Mouse (Mus musculus): ENCODE data around the gene Trip11. TPM values are rescaled to one million over a fixed set of nuclear protein-coding genes. Genes with fewer than 3 reads are reported as not detected.

Gene Trip11
- polyA plus RNA-seq, 1 experiment from 2014 or later = 25.7 TPM

DNA sequence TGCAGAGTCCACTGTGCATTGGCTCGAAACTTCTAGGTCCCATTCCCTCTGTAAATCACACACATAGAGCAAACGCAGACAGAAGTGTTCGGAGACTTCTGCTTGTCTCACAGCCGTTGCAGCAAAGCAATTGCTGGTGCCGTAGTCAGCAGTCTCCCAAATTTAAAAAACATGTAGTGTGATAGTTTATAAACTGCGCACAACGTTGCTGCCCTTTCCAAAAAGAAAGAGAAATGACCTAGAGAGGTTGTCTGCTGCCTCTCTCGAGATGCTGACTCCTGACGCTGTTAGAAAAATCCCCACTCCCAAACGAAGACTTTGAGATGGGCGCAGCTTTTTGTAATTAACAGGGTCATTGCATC, 94.8 kb downstream of the Trip11 start:
- Histone ChIP-seq H3K9ac (ENCODE audit: low read depth, low read length) (peak overlapping the region; percentile 58), H3K4me2 (ENCODE audit: low read depth, low read length) (peak overlapping the region; percentile 93), H3K36me3 (ENCODE audit: control insufficient read depth, insufficient read depth, low read length) (no peaks in the 10 kb centered on the region), H3K9me3 (ENCODE audit: control insufficient read depth, low read length) (no peaks in the 10 kb centered on the region), H3K4me1 (ENCODE audit: control insufficient read depth, insufficient read depth, low read length) (peaks cover 7% of the 10 kb centered on the region), H3K27ac (ENCODE audit: low read length) (peak overlapping the region; percentile 76), H3K4me3 (ENCODE audit: low read length) (peak overlapping the region; percentile 56), H3K27me3 (replicated peaks; ENCODE audit: control insufficient read depth, insufficient read depth, low read length) (no peaks in the 10 kb centered on the region)
- 21% methylated on average over 11 of the region's 11 CpGs for WGBS
- ATAC-seq = 0 out of 2 replicates have a peak, but pooled peaks have one; percentile 10

DNA sequence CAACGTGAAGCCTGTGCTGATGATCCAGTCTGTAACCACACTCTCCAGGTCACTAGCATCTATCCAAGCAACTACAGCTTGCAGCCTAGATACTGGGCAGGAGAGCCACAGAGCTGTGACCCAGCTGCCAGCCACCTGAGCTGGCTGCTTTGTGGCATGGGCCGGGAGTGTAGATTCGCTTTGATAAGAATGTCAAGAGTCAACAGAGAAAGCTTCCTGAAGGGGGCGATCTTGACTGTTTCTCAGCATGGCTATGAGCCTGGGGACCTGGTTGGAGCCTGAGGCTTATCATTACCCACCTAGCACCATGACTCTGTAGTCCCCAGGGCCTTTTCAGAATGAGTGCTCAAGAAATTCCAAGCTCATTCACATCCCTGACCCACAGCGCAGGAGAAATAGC, 96.3 kb downstream of the Trip11 start:
- no peak overlapping the region for H3K4me3 ChIP-seq (ENCODE audit: low read length)

DNA sequence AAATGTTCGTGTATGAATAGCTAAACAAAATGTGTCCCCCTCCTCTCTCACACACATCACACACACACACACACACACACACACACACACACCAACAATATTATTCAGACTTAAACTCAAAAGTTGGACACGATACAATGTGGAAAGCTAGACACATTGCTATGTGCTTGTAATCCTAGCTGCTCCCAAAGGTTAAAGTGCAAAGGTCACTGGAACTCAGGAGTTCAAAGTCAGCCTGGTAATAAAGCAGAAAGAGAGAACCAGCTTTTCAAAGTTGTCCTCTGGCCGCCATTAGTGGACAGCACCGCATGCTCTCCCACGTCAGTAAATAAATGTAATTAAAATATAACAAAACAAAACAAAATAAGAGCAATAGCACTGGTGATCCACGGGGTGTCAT, 97.3 kb downstream of the Trip11 start:
- ATAC-seq = no peak
- H3K9me3 ChIP-seq (ENCODE audit: control insufficient read depth, low read length) = no peaks in the 10 kb centered on the region
- no peak overlapping the region for H3K4me3 ChIP-seq (ENCODE audit: low read length)
- H3K27ac ChIP-seq (ENCODE audit: low read length) = no peak overlapping the region
- no peaks in the 10 kb centered on the region for H3K36me3 ChIP-seq (ENCODE audit: control insufficient read depth, insufficient read depth, low read length)
- H3K4me1 ChIP-seq (ENCODE audit: control insufficient read depth, insufficient read depth, low read length) = peaks cover 7% of the 10 kb centered on the region
- no peaks in the 10 kb centered on the region for H3K27me3 ChIP-seq (replicated peaks; ENCODE audit: control insufficient read depth, insufficient read depth, low read length)
- 78% methylated on average over 6 of the region's 6 CpGs for WGBS
- no peak overlapping the region for H3K4me2 ChIP-seq (ENCODE audit: low read depth, low read length)
- H3K9ac ChIP-seq (ENCODE audit: low read depth, low read length) = no peak overlapping the region

More for the DNA sequence above, 96.3 kb downstream of the Trip11 start:
- H3K4me1 ChIP-seq (ENCODE audit: control insufficient read depth, insufficient read depth, low read length) = peaks cover 7% of the 10 kb centered on the region
- 61% methylated on average over 5 of the region's 5 CpGs for WGBS
- H3K36me3 ChIP-seq (ENCODE audit: control insufficient read depth, insufficient read depth, low read length) = no peaks in the 10 kb centered on the region
- H3K9me3 ChIP-seq (ENCODE audit: control insufficient read depth, low read length) = no peaks in the 10 kb centered on the region
- H3K27ac ChIP-seq (ENCODE audit: low read length) = no peak overlapping the region
- no peaks in the 10 kb centered on the region for H3K27me3 ChIP-seq (replicated peaks; ENCODE audit: control insufficient read depth, insufficient read depth, low read length)
- no peak overlapping the region for H3K9ac ChIP-seq (ENCODE audit: low read depth, low read length)
- no peak for ATAC-seq
- H3K4me2 ChIP-seq (ENCODE audit: low read depth, low read length) = no peak overlapping the region

DNA sequence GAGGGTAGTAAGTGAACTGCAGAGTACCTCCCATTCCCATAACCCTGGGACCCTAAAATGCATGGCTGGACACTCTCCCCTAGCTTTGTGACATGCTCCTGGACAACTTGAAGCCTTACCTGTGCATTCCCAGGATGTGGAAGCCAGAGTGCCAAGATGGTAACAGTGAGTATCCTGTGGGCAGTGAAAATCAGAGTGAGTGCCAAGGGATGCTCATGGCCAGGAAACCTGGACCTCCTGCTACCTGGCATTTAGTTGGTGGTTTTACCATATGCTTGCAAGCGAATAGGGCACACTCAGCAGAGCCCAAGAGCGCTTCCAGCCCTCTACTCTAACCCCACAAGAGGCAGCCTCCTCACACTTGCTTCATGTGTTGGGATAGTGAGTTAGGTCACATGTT, 98.6 kb downstream of the Trip11 start:
- Histone ChIP-seq H3K27ac (ENCODE audit: low read length) (no peak overlapping the region), H3K9ac (ENCODE audit: low read depth, low read length) (no peak overlapping the region), H3K4me2 (ENCODE audit: low read depth, low read length) (no peak overlapping the region), H3K36me3 (ENCODE audit: control insufficient read depth, insufficient read depth, low read length) (no peaks in the 10 kb centered on the region), H3K9me3 (ENCODE audit: control insufficient read depth, low read length) (no peaks in the 10 kb centered on the region), H3K4me1 (ENCODE audit: control insufficient read depth, insufficient read depth, low read length) (peaks cover 5% of the 10 kb centered on the region), H3K27me3 (replicated peaks; ENCODE audit: control insufficient read depth, insufficient read depth, low read length) (no peaks in the 10 kb centered on the region), H3K4me3 (ENCODE audit: low read length) (no peak overlapping the region)
- 93% methylated on average over 2 of the region's 2 CpGs for WGBS
- no peak for ATAC-seq

DNA sequence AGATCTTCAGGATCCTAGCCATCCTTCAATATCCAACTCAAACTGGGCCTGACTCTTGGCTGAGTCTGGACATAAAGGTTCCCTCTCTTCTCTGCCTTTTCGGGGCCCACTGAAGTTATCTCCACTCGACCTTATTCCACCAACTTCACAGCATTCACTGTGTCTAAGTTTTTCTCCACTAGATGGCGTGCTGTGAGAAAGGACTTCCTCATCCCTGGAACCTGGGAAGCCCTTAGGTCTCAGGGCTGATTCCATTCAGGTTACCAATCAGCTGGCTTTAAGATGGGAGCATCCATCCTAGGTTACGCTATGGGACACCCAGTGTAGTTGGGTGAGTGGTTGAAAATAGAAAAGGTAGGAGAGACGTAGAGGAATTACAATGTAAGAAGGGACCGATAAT, 101.9 kb downstream of the Trip11 start:
- H3K4me2 ChIP-seq (ENCODE audit: low read depth, low read length) = no peak overlapping the region
- ATAC-seq = no peak
- H3K4me3 ChIP-seq (ENCODE audit: low read length) = no peak overlapping the region
- 61% methylated on average over 6 of the region's 6 CpGs for WGBS
- H3K9me3 ChIP-seq (ENCODE audit: control insufficient read depth, low read length) = no peaks in the 10 kb centered on the region
- H3K27me3 ChIP-seq (replicated peaks; ENCODE audit: control insufficient read depth, insufficient read depth, low read length) = no peaks in the 10 kb centered on the region
- H3K9ac ChIP-seq (ENCODE audit: low read depth, low read length) = no peak overlapping the region
- H3K36me3 ChIP-seq (ENCODE audit: control insufficient read depth, insufficient read depth, low read length) = no peaks in the 10 kb centered on the region
- H3K4me1 ChIP-seq (ENCODE audit: control insufficient read depth, insufficient read depth, low read length) = no peaks in the 10 kb centered on the region
- H3K27ac ChIP-seq (ENCODE audit: low read length) = no peak overlapping the region

DNA sequence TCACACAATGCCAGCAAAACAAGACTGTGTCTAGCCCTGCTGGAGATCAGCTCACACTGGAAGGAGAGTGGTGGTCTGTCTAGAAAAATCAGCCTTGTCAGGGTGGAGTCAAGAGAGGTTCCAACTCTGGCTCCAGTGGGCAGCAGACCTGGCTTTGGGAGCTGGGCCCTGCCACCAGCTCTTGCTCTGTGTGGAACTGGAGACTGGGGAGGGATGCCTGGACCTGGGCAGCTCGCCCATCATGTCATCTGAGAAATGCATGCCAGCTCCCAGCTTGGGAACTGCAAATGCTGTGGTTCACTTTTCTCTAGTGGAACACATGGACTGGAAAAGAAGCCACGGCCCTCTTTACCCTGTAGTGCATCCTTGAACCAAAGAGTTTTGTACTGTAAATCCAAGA, 102.6 kb downstream of the Trip11 start:
- no peak overlapping the region for H3K27ac ChIP-seq (ENCODE audit: low read length)
- no peaks in the 10 kb centered on the region for H3K4me1 ChIP-seq (ENCODE audit: control insufficient read depth, insufficient read depth, low read length)
- no peaks in the 10 kb centered on the region for H3K36me3 ChIP-seq (ENCODE audit: control insufficient read depth, insufficient read depth, low read length)
- no peak overlapping the region for H3K4me2 ChIP-seq (ENCODE audit: low read depth, low read length)
- WGBS = 72% methylated on average over 2 of the region's 2 CpGs
- H3K9ac ChIP-seq (ENCODE audit: low read depth, low read length) = no peak overlapping the region
- H3K4me3 ChIP-seq (ENCODE audit: low read length) = no peak overlapping the region
- no peaks in the 10 kb centered on the region for H3K9me3 ChIP-seq (ENCODE audit: control insufficient read depth, low read length)
- H3K27me3 ChIP-seq (replicated peaks; ENCODE audit: control insufficient read depth, insufficient read depth, low read length) = no peaks in the 10 kb centered on the region
- no peak for ATAC-seq

DNA sequence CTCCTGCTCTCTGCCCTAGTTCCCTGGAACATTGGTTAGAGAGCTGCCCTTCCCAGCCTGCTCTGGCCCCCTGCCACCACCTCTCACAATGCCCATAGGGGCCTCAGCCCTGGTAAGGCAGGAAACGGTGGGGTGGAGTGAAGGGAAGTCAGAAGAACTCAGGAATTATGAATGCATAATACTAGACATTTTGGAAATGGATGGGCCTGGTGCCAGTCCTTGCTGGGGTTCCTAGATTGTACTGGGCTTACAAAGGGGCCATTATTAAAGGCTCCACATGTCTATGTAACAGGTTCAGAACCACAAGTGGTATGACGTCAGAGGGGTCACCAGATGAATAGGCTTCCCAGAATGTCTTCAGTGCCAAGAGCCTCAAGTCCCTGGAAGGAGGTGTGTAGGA, 105.7 kb downstream of the Trip11 start:
- Histone ChIP-seq H3K4me2 (ENCODE audit: low read depth, low read length) (no peak overlapping the region), H3K27ac (ENCODE audit: low read length) (no peak overlapping the region), H3K27me3 (replicated peaks; ENCODE audit: control insufficient read depth, insufficient read depth, low read length) (no peaks in the 10 kb centered on the region), H3K4me3 (ENCODE audit: low read length) (no peak overlapping the region), H3K4me1 (ENCODE audit: control insufficient read depth, insufficient read depth, low read length) (no peaks in the 10 kb centered on the region), H3K9ac (ENCODE audit: low read depth, low read length) (no peak overlapping the region), H3K36me3 (ENCODE audit: control insufficient read depth, insufficient read depth, low read length) (no peaks in the 10 kb centered on the region), H3K9me3 (ENCODE audit: control insufficient read depth, low read length) (no peaks in the 10 kb centered on the region)
- ATAC-seq = peak; percentile 40; the same call in 1 of the 2 replicates
- WGBS = 68% methylated on average over 2 of the region's 2 CpGs

DNA sequence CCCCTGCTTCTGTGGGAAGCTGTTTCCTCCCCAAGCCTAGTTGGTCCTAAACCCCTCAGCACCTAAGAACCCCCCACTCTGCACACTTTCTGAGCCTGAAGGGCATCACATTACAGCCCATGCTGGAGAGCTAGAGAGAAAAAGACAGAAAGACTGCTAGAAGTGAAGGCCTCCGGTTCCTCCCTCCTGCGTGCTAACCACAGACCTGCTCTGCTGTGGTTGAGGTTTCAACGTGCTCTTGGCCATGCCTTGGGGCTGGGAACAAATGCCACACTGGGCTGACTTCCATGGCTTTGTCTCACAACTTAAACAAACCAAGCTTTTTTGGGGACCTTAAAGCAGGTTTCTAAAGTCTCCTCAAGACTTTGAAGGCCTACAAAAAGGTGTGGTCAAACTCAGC, 110.6 kb downstream of the Trip11 start:
- no peak overlapping the region for H3K9ac ChIP-seq (ENCODE audit: low read depth, low read length)
- no peak for ATAC-seq
- no peak overlapping the region for H3K27ac ChIP-seq (ENCODE audit: low read length)
- H3K9me3 ChIP-seq (ENCODE audit: control insufficient read depth, low read length) = no peaks in the 10 kb centered on the region
- WGBS = 83% methylated on average over 3 of the region's 3 CpGs
- H3K4me3 ChIP-seq (ENCODE audit: low read length) = no peak overlapping the region
- no peaks in the 10 kb centered on the region for H3K4me1 ChIP-seq (ENCODE audit: control insufficient read depth, insufficient read depth, low read length)
- H3K36me3 ChIP-seq (ENCODE audit: control insufficient read depth, insufficient read depth, low read length) = no peaks in the 10 kb centered on the region
- H3K27me3 ChIP-seq (replicated peaks; ENCODE audit: control insufficient read depth, insufficient read depth, low read length) = no peaks in the 10 kb centered on the region
- H3K4me2 ChIP-seq (ENCODE audit: low read depth, low read length) = no peak overlapping the region

DNA sequence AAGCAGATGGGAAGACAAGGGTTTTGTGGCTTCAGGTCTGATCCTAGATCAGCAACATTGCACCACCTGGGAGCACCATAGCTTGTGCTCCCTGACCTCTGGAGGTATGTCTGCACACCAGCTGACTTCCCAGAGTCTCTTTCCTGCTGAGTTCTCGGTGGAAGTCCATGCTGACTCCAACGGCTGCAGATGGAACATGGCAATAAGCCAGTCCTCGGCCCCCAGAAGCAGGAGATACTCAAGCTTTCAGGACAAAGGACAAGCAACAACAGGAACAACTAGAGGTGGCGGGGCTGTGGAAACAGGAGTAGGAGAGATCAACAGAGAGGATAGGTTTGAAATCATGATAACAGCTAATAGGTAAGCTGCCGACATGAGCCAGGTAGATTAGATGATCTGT, 111.3 kb downstream of the Trip11 start:
- H3K4me1 ChIP-seq (ENCODE audit: control insufficient read depth, insufficient read depth, low read length) = no peaks in the 10 kb centered on the region
- H3K36me3 ChIP-seq (ENCODE audit: control insufficient read depth, insufficient read depth, low read length) = no peaks in the 10 kb centered on the region
- no peaks in the 10 kb centered on the region for H3K27me3 ChIP-seq (replicated peaks; ENCODE audit: control insufficient read depth, insufficient read depth, low read length)
- H3K4me3 ChIP-seq (ENCODE audit: low read length) = no peak overlapping the region
- H3K4me2 ChIP-seq (ENCODE audit: low read depth, low read length) = no peak overlapping the region
- 72% methylated on average over 5 of the region's 5 CpGs for WGBS
- no peaks in the 10 kb centered on the region for H3K9me3 ChIP-seq (ENCODE audit: control insufficient read depth, low read length)
- ATAC-seq = no peak
- H3K27ac ChIP-seq (ENCODE audit: low read length) = no peak overlapping the region
- H3K9ac ChIP-seq (ENCODE audit: low read depth, low read length) = no peak overlapping the region

DNA sequence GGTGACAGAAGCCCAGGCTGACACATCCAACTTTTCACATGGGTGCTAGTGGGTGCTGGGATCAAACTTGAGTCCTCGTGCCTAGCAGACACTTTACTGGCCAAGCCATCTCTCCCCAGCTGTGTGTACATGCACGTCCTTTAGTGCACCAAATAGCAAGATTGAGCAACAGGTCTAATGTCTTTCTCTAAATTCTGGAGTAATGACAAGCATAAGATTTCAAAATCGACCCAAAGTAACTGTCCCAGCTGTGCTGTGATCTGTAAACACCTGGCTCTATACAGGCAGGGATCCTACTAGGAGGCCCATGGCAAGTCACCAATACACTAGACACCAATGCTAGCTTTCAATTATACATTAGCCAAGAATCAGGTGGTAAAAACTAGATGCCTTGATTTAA, 112.0 kb downstream of the Trip11 start:
- H3K9me3 ChIP-seq (ENCODE audit: control insufficient read depth, low read length) = no peaks in the 10 kb centered on the region
- H3K4me2 ChIP-seq (ENCODE audit: low read depth, low read length) = no peak overlapping the region
- no peaks in the 10 kb centered on the region for H3K27me3 ChIP-seq (replicated peaks; ENCODE audit: control insufficient read depth, insufficient read depth, low read length)
- H3K4me1 ChIP-seq (ENCODE audit: control insufficient read depth, insufficient read depth, low read length) = no peaks in the 10 kb centered on the region
- H3K27ac ChIP-seq (ENCODE audit: low read length) = no peak overlapping the region
- 76% methylated on average over 3 of the region's 3 CpGs for WGBS
- no peaks in the 10 kb centered on the region for H3K36me3 ChIP-seq (ENCODE audit: control insufficient read depth, insufficient read depth, low read length)
- no peak overlapping the region for H3K4me3 ChIP-seq (ENCODE audit: low read length)
- no peak for ATAC-seq
- no peak overlapping the region for H3K9ac ChIP-seq (ENCODE audit: low read depth, low read length)

Data from intestine, embryonic 16.5 days (tissue).